Mouse (Mus musculus): Measurements from ENCODE around the gene Sbno2. TPM values are rescaled to one million over a fixed set of nuclear protein-coding genes. Genes with fewer than 3 reads are reported as not detected.

Gene Sbno2
- total RNA-seq, 2 experiments from 2014 or later, result 9.0 to 10.1 TPM

GRCm38 (mm10) chr10:80092690-80093089, 12.7 kb downstream of the Sbno2 start:
- no peak for DNase-seq

- DNase-seq, result no peak
Measured at GRCm38 (mm10) chr10:80091527-80091926, 13.8 kb downstream of the Sbno2 start.

- DNase-seq, result no peak
Measured at GRCm38 (mm10) chr10:80089146-80089545, 16.2 kb downstream of the Sbno2 start.

GRCm38 (mm10) chr10:80087483-80087882, 17.9 kb downstream of the Sbno2 start:
- DNase-seq, result no peak

- DNase-seq, result peak in 1 of 2 experiments; percentile 55
Measured at GRCm38 (mm10) chr10:80086847-80087246, 18.5 kb downstream of the Sbno2 start.

- peak; percentile 53 to 67 for DNase-seq
Measured at GRCm38 (mm10) chr10:80084817-80085487, 20.4 kb downstream of the Sbno2 start.

- DNase-seq, result no peak
Measured at GRCm38 (mm10) chr10:80081075-80081474, 24.3 kb downstream of the Sbno2 start.

- no peak for DNase-seq
Measured at GRCm38 (mm10) chr10:80080396-80081070, 24.8 kb downstream of the Sbno2 start.

GRCm38 (mm10) chr10:80078366-80078765, 27.0 kb downstream of the Sbno2 start:
- no peak for DNase-seq

- no peak for DNase-seq
Measured at GRCm38 (mm10) chr10:80077312-80077711, 28.1 kb downstream of the Sbno2 start.

GRCm38 (mm10) chr10:80076386-80076785, 29.0 kb downstream of the Sbno2 start:
- no peak for DNase-seq

- DNase-seq, result no peak
Measured at GRCm38 (mm10) chr10:80075924-80076323, 29.4 kb downstream of the Sbno2 start.

- peak; percentile 75 to 92 for DNase-seq
Measured at GRCm38 (mm10) chr10:80074813-80075601, 30.4 kb downstream of the Sbno2 start.

- no peak for DNase-seq
Measured at GRCm38 (mm10) chr10:80072623-80073489, 32.5 kb downstream of the Sbno2 start.

GRCm38 (mm10) chr10:80071516-80071900, 33.9 kb downstream of the Sbno2 start:
- peak in 1 of 2 experiments; percentile 55 for DNase-seq

- DNase-seq, result peak; percentile 92 to 93
Measured at GRCm38 (mm10) chr10:80070837-80071515, 34.4 kb downstream of the Sbno2 start.

- DNase-seq, result no peak
Measured at GRCm38 (mm10) chr10:80069948-80070450, 35.4 kb downstream of the Sbno2 start.

GRCm38 (mm10) chr10:80069251-80069650, 36.1 kb downstream of the Sbno2 start:
- DNase-seq, result no peak

GRCm38 (mm10) chr10:80063877-80064650, 41.3 kb downstream of the Sbno2 start:
- DNase-seq, result no peak

- no peak for DNase-seq
Measured at GRCm38 (mm10) chr10:80063104-80063503, 42.3 kb downstream of the Sbno2 start.
